Mouse (Mus musculus): ENCODE measurements at regions not wholly inside any gene's neighbourhood (a gene's known extent, or its start where the extent isn't known, plus 50 kb on each side); places are given as distances from the start of the nearest gene placed in this dataset.

DNA sequence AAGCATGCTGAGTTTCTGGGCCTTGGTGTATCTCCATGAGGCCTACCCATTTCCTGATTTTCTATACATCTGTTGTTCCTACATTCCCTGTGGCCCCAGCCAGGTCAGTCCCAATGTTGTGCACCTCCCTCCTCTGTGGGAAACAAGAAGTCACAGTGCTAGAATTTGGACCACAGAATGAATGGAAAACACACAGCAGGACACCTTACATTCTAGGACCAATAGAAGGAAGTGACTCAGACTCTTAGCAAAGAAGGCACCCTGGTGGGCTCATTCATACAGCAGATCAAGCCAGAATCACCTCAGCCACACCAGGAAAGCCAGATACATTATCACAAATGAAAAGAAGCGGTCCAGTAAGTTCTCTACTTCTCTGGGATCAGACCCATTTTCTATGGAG, 394.2 kb upstream of the Hs6st1 start:
- ATAC-seq (replicated peaks in 1 of 2; ENCODE audit: insufficient read depth in 1 of 2, low FRiP score in 2 of 2, low TSS enrichment in 1 of 2, low read depth in 1 of 2, poor library complexity in 2 of 2, severe bottlenecking in 2 of 2), result no peak

DNA sequence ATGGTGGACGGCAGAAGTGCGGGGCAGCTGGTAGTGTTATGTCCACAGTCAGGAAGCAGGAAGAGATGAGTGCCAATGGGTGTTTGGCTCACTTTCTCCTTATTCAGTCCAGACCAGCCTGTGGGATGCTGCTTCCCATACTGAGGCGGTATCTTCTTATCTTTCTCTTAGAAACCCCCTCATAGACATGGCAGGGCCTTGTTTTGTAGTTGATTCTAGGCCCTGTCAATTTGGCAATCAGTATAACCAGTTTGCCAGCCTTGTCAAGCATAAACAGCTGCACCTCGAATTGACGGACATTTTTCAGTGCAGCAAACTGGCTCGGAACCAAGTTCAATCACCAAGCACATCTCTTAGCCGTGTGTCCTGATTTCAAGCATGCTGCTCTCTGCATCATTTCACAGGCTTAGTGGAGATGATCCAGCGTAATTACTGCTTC, 385.7 kb upstream of the Hs6st1 start:
- no peak for ATAC-seq (replicated peaks in 1 of 2; ENCODE audit: insufficient read depth in 1 of 2, low FRiP score in 2 of 2, low TSS enrichment in 1 of 2, low read depth in 1 of 2, poor library complexity in 2 of 2, severe bottlenecking in 2 of 2)

DNA sequence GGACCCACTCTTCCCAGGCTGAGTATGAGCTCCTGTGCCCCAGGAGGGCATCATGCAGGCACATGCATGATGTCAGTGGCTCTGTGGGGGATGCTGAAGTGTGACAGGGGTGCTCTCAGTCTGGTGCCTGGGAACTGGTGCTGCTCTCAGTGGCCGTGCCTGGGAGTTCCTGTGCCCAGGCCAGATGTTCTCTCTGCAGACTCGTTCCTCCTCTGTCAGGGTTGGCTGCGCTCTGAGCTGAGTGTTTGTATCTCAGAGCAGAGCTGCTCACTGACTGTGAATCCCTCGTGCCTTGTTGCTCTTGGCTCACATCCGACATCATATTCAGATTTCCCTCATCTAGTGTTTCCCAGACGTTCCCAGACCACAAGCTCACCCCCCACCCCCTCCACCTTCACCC, 382.5 kb upstream of the Hs6st1 start:
- no peak for ATAC-seq (replicated peaks in 1 of 2; ENCODE audit: insufficient read depth in 1 of 2, low FRiP score in 2 of 2, low TSS enrichment in 1 of 2, low read depth in 1 of 2, poor library complexity in 2 of 2, severe bottlenecking in 2 of 2)

DNA sequence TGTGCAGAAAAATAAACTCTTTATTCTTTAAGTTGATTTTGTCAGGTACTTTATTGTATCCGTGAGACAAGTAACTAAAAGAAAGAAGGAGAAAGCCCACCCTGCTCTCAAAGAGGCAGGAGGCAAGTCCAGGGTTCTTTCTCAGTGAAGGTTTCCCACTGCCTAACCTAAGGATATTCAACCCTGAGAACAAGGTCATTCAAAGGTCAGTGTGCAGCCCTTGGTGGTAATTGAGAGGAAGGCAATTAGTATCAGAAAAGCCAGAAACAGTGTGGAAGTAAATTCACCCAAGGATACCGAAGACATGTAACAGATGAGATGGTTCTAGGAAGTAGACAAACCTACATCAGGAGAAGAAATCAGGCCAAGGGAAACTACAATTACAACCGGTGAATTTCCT, 373.9 kb upstream of the Hs6st1 start:
- ATAC-seq (replicated peaks in 1 of 2; ENCODE audit: insufficient read depth in 1 of 2, low FRiP score in 2 of 2, low TSS enrichment in 1 of 2, low read depth in 1 of 2, poor library complexity in 2 of 2, severe bottlenecking in 2 of 2), result no peak

DNA sequence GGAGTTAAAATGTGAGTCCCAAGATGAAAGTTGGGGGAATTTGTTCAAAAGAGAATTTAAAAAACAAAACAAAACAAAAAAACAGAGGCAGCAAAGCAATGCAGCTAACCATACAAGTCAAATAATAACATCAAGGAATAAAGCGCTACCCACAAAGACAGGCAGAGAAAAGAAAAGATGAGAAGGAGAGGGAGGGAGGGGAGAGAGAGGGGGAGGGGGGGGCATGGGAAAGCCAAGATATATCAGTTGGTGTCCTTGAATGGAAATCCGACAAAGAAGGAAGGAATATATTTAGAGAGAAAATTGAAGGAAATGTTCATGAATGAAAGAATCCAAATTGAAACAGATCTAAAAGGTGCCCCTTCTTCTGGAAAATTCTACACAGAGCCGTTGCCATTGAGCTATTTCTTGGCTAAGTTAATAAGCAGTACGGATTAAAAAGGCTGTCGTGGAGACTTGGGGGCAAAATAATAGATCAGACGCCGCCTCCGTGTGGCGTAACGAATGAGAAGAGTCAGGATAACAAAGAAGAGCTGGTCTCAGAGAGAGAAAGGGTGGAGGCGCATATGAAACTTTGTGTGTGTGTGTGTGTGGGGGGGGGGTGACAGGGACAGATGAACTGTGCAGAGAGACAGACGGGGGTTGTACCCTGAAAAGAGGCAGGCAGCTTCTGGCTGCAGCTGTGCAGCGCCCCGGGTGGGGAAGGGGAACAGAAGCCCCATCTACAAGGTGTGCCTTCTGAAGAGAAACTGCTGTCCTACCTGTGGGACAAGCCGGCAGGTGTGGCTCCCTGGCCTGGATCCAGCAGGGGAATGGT, 373.2 kb upstream of the Hs6st1 start:
- ATAC-seq (replicated peaks in 1 of 2; ENCODE audit: insufficient read depth in 1 of 2, low FRiP score in 2 of 2, low TSS enrichment in 1 of 2, low read depth in 1 of 2, poor library complexity in 2 of 2, severe bottlenecking in 2 of 2), result no peak

DNA sequence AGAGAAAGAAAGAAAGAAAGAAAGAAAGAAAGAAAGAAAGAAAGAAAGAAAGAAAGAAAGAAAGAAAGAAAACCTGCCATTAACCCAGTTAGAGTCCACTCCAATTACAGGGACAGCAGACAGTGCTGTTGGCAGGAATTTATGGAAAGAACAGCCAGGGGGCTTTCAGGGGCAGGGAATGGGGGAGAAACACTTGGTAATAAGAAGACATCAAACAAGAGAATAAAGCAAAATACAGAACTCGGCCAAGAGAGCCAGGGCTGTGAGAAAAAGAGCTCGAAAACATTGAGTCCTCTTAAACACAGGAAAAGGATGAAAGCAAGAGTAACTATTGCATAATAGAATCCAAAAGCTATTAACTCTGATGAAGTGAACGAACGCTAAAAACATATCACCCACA, 371.0 kb upstream of the Hs6st1 start:
- no peak for ATAC-seq (replicated peaks in 1 of 2; ENCODE audit: insufficient read depth in 1 of 2, low FRiP score in 2 of 2, low TSS enrichment in 1 of 2, low read depth in 1 of 2, poor library complexity in 2 of 2, severe bottlenecking in 2 of 2)

DNA sequence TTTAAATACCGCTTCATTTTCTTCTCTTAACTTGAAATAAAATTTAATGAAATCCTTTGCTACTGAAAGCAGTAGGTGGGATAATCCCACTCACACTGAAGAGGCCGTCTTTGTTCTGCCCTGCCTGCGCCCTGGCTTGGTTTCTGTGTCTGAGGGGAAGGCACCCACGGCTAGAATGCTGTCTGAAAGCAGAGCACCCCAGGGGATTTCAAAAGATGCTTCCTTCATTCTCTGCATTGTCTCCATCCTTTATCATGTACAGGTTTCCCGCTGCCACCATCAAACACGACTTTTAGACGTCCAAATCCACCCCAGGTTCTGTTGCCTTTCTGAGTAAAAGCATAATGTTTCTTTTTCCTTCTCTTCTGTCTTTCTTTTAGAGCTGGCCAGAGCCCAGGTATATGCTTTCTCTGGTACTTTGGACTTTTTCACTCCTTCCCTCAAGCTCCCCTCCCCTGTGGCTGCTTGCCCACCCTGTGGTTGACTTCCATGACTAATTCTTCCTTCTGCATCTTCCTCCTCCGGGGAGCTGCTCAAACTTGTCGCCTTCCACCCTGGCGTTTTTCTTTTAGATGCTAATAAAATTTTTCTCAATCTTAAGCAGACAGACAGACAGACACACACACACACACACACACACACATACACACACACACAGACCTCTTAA, 370.2 kb upstream of the Hs6st1 start:
- ATAC-seq (replicated peaks in 1 of 2; ENCODE audit: insufficient read depth in 1 of 2, low FRiP score in 2 of 2, low TSS enrichment in 1 of 2, low read depth in 1 of 2, poor library complexity in 2 of 2, severe bottlenecking in 2 of 2), result no peak

DNA sequence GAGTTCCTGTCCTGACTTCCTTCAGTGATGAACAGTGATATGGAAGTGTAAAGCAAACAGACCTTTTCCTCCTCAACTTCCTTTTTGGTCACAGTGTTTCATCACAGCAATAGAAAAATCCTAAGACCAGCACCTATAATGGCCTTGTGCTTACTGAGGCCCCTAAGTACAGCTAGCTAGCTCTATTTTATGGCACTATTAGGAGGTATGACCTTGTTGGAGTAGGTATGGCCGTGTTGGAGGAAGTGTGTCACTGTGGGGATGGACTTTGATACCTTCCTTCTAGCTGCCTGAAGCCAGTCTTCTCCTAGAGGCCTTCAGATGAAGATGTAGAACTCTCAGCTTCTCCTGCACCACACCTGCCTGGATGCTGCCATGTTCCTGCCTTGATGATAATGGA, 365.6 kb upstream of the Hs6st1 start:
- no peak for ATAC-seq (replicated peaks in 1 of 2; ENCODE audit: insufficient read depth in 1 of 2, low FRiP score in 2 of 2, low TSS enrichment in 1 of 2, low read depth in 1 of 2, poor library complexity in 2 of 2, severe bottlenecking in 2 of 2)

DNA sequence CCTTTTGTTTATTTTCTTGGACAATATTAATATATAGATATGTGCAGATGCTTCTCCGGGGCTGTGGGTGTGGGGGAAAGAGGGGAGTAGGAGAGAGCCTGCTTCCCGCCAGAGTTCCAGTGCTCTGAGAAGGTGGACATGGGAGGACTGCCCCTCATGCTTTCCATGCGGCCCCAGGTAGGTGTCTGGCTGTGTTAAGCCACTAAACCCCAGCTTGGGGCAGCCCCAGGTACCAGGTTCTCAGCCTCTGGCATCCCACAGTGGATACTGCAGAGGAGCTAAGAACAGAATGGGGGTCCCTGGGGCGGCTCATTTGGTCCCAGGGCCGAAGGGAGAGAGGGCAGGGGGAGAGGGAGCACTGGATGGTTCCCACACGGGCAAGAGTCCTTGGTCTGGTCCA, 361.9 kb upstream of the Hs6st1 start:
- no peak for ATAC-seq (replicated peaks in 1 of 2; ENCODE audit: insufficient read depth in 1 of 2, low FRiP score in 2 of 2, low TSS enrichment in 1 of 2, low read depth in 1 of 2, poor library complexity in 2 of 2, severe bottlenecking in 2 of 2)

DNA sequence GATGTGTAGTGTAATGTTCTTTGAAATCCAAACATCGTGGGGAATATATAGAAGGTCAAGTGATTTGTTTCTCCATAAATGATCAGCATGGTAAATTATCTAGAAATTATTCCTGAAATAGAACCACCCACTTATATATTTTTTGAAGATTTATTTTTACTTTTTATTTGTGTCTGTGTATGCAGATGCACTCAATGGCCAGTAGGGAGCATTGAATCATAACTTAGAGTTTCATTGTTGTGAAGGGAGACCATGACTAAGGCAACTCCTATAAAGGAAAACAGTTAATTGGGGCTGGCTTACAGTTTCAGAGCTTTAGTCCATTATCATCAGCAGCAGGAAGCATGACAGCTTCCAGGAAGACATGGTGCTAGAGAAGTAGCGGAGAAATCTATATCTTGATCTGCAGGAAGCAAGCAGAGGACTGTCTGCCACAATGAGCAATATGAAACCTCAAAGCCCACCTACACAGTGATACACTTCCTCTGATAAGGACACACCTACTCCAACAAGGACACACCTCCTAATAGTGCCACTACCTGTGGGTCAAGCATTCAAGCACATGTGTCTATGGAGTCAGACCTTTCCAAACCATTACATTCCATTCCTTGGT, 359.9 kb upstream of the Hs6st1 start:
- no peak for ATAC-seq (replicated peaks in 1 of 2; ENCODE audit: insufficient read depth in 1 of 2, low FRiP score in 2 of 2, low TSS enrichment in 1 of 2, low read depth in 1 of 2, poor library complexity in 2 of 2, severe bottlenecking in 2 of 2)

DNA sequence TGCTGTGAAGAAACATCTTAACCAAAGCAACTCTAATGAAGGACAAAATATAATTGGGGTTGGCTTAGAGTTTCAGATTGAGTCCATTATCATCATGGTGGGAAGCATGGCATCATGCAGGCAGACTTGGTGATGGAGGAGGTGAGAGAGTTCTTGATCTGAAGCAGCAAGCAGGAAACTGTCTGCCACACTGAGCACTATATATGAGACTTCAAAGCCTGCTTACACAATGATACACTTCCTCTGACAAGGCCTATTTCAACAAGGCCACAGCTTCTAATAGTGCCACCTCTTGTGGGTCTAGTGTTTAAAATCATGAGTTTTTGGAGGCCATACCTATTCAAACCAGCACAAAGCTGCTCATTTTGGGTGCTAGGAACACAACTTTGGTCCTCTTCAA, 359.0 kb upstream of the Hs6st1 start:
- ATAC-seq (replicated peaks in 1 of 2; ENCODE audit: insufficient read depth in 1 of 2, low FRiP score in 2 of 2, low TSS enrichment in 1 of 2, low read depth in 1 of 2, poor library complexity in 2 of 2, severe bottlenecking in 2 of 2), result no peak

DNA sequence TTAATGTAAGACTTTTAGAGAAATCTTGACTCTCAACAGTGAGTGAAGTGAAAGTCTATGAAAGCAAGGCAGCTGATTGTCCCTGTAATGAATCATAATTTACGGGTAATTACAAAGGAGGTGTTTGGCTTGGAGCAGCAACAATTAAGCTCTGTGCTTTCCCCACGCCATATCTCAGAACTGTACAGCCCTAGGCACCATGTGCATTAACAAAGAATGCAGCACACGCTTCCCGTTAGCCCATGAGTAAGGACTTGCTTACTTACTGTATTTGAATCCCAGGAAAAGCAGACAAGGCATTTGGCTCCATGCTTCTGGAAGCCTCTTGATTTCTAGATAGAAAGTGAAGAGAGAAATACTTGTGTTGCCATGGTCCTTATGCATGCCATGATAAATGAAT, 354.2 kb upstream of the Hs6st1 start:
- no peak for ATAC-seq (replicated peaks in 1 of 2; ENCODE audit: insufficient read depth in 1 of 2, low FRiP score in 2 of 2, low TSS enrichment in 1 of 2, low read depth in 1 of 2, poor library complexity in 2 of 2, severe bottlenecking in 2 of 2)

DNA sequence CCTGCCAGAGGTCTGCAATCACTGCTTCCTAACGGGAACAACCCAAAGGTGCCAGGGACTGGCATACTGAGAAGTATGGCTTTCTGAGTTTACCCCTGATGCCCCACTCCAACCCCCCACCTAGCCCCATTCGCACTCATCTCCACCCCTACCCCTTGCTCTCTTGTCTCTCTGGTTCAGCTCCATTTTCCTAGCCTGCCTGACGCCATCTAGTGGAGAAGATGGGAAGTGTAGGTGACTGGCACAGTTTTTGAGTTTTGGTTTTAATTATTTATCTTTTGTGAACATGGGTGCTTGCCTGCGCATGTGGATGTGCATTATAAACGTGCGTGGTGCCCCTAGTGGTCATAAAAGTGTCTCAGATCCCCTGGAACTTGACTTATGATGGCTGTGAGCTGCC, 352.3 kb upstream of the Hs6st1 start:
- no peak for ATAC-seq (replicated peaks in 1 of 2; ENCODE audit: insufficient read depth in 1 of 2, low FRiP score in 2 of 2, low TSS enrichment in 1 of 2, low read depth in 1 of 2, poor library complexity in 2 of 2, severe bottlenecking in 2 of 2)

DNA sequence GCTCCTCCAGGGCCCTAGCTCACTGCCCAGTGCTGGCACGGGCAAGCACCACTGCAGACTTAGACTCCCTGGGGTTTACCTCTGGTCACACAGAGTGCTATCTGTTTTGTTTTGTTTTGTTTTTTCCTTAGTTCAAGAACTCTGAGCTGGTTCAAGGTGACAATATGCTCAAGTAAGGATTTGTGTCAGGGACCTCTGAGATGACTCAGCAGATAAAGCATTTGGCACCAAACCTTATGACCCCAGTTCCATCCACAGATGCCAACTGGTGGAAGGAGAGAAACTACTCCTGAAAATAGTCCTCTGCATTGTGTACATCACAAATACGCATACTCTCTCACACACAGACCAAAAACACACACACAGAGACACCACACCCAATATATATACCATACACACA, 351.0 kb upstream of the Hs6st1 start:
- ATAC-seq (replicated peaks in 1 of 2; ENCODE audit: insufficient read depth in 1 of 2, low FRiP score in 2 of 2, low TSS enrichment in 1 of 2, low read depth in 1 of 2, poor library complexity in 2 of 2, severe bottlenecking in 2 of 2), result no peak

DNA sequence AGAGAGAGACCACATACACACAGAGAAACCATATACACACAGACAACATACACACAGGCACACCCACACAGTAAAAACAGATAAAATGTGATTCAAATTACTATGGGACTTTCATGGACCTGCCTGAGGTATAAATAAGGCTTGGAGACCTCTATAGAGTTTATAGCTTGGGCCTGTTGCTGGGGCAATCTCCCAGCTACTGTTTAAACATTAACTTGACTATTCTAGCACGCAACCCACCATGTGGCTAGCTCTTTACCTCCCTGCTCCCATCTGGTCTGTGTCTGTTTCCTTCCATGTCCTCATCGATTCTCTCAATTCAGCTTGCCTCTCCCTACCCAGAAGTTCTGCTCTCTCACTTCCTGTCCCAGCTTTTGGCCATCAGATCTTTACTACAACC, 350.5 kb upstream of the Hs6st1 start:
- ATAC-seq (replicated peaks in 1 of 2; ENCODE audit: insufficient read depth in 1 of 2, low FRiP score in 2 of 2, low TSS enrichment in 1 of 2, low read depth in 1 of 2, poor library complexity in 2 of 2, severe bottlenecking in 2 of 2), result no peak

DNA sequence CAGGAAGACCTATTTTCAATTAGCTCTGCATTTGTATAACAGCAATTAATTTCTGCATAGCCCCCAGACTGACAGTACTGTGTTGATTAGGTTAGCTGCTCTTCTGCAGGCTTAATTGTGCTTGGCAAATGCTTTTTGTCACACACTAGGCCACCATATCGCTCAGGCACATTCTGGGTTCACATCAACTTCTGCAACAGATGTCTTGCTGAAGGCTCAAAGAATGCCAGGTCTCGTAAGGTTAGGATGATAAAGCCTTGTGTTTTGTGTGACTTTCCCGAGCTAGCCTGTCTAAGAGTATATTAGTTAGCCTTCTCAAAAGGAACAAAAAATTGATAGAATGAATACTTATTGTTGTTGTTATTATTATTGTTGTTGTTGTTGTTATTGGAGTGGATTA, 348.1 kb upstream of the Hs6st1 start:
- no peak for ATAC-seq (replicated peaks in 1 of 2; ENCODE audit: insufficient read depth in 1 of 2, low FRiP score in 2 of 2, low TSS enrichment in 1 of 2, low read depth in 1 of 2, poor library complexity in 2 of 2, severe bottlenecking in 2 of 2)

DNA sequence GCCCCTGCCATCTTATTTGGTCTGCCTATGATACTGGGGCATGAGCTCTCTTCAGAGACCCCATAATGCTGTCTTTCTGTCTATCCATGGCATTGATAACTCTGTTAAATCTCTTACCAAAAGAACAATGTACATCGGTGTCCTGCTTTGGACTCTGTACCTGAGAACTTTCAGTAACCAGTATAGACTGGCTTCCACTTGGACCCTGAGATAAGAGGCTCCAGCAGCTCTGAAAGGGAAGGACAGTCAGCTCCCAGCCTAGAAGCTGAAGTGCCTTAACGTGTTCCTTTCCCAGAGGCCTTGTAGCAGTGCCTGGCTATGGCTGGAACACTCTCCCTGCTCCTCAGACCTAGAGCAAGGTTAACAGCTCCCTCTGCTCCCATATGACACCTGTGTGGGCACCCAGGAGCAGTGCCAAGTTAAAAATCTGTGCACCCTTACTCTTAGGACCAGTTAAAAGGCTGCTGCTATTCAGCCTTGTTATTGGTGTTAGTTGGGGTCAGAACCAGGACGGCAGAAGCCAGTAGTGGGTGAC, 343.8 kb upstream of the Hs6st1 start:
- ATAC-seq (replicated peaks in 1 of 2; ENCODE audit: insufficient read depth in 1 of 2, low FRiP score in 2 of 2, low TSS enrichment in 1 of 2, low read depth in 1 of 2, poor library complexity in 2 of 2, severe bottlenecking in 2 of 2), result no peak

DNA sequence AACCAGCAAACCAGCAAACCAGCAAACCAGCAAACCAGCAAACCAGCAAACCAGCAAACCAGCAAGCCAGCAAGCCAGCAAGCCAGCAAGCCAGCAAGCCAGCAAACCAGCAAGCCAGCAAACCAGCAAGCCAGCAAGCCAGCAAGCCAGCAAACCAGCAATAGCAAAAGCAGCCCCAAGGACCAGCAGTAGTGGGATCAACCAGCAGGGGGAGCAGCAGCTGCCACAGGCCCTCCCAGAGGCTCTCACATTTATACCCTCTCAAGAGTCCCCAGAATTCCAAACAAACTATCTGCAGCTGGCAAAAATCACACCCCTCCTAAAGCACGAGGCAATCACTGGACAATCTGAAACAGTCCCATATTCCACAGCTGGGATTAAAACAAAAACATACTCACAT, 341.6 kb upstream of the Hs6st1 start:
- peak; percentile 56 to 58; a peak in 3 of 4 replicates for ATAC-seq (replicated peaks in 1 of 2; ENCODE audit: insufficient read depth in 1 of 2, low FRiP score in 2 of 2, low TSS enrichment in 1 of 2, low read depth in 1 of 2, poor library complexity in 2 of 2, severe bottlenecking in 2 of 2)
